Mouse (Mus musculus) heart, postnatal 10 days (tissue): ENCODE results near the gene Kpna3. TPM values are rescaled to one million over a fixed set of nuclear protein-coding genes. Genes with fewer than 3 reads are reported as not detected.

Experiments used
- DNase-seq, 2 experiments: peaks; one replicate each; pipeline ENCODE4 v3.0.0; 2021
- intact Hi-C: fragments of 180-260 bp; cut with DNase I; formaldehyde crosslinking; loops from one replicate; pipeline ENCODE4 v1.15.1; 2025
- total RNA-seq, 2 experiments: library from RNA; stranded (reverse); gene quantifications; 2 replicates each; pipeline ENCODE4 v1.2.3; 2021

Gene Kpna3
- total RNA-seq, 2 experiments from 2014 or later: 37.7 to 47.8 TPM

GRCm38 (mm10) chr14:61404941-61405340 lies 34.7 kb downstream of the Kpna3 start:
- DNase-seq: no peak
- intact Hi-C loops: no loop called here

- DNase-seq: no peak
- intact Hi-C loops: loop anchor here (5.0 kb wide), 1 partner anchor 38 kb away; no protein-coding TSS in a partner anchor
Measured at GRCm38 (mm10) chr14:61394745-61395144, 44.9 kb downstream of the Kpna3 start.

GRCm38 (mm10) chr14:61390586-61390985 lies 49.1 kb downstream of the Kpna3 start:
- intact Hi-C loops: no loop called here
- no peak for DNase-seq

- DNase-seq: no peak
- intact Hi-C loops: no loop called here
Measured at GRCm38 (mm10) chr14:61367290-61367689, 72.4 kb downstream of the Kpna3 start.

- intact Hi-C loops: no loop called here
Measured at GRCm38 (mm10) chr14:61364656-61365055, 75.0 kb downstream of the Kpna3 start.

GRCm38 (mm10) chr14:61363734-61364133 lies 75.9 kb downstream of the Kpna3 start:
- intact Hi-C loops: no loop called here
- no peak for DNase-seq

More at GRCm38 (mm10) chr14:61364656-61365055, 75.0 kb downstream of the Kpna3 start:
- no peak for DNase-seq

- intact Hi-C loops: no loop called here
- no peak for DNase-seq
Measured at GRCm38 (mm10) chr14:61362268-61362667, 77.4 kb downstream of the Kpna3 start.

- DNase-seq: no peak
- intact Hi-C loops: no loop called here
Measured at GRCm38 (mm10) chr14:61360981-61361511, 78.6 kb downstream of the Kpna3 start.

- DNase-seq: peak; percentile 94
- intact Hi-C loops: no loop called here
Measured at GRCm38 (mm10) chr14:61360131-61360980, 79.3 kb downstream of the Kpna3 start, which contains the start of gene Ebpl. TSS of gene Ebpl (minus strand) at chr14:61360439.

- peak; percentile 24 to 25 for DNase-seq
- intact Hi-C loops: no loop called here
Measured at GRCm38 (mm10) chr14:61354251-61355235, 85.1 kb downstream of the Kpna3 start.

GRCm38 (mm10) chr14:61350808-61351207 lies 88.9 kb downstream of the Kpna3 start:
- no peak for DNase-seq
- intact Hi-C loops: no loop called here

- no peak for DNase-seq
- intact Hi-C loops: no loop called here
Measured at GRCm38 (mm10) chr14:61349876-61350275, 89.8 kb downstream of the Kpna3 start.

- intact Hi-C loops: no loop called here
- peak; percentile 31 to 32 for DNase-seq
Measured at GRCm38 (mm10) chr14:61346827-61347698, 92.6 kb downstream of the Kpna3 start.

GRCm38 (mm10) chr14:61344590-61344989 lies 95.1 kb downstream of the Kpna3 start:
- intact Hi-C loops: loop anchor here (5.0 kb wide), 1 partner anchor 1113 kb away; the partner anchor contains the start of gene Gucy1b2
- no peak for DNase-seq

- no peak for DNase-seq
- intact Hi-C loops: no loop called here
Measured at GRCm38 (mm10) chr14:61339381-61339780, 100.3 kb downstream of the Kpna3 start.

- peak; percentile 86 to 93 for DNase-seq
- intact Hi-C loops: loop anchor here (1.0 to 2.0 kb wide), 2 partner anchors 108 to 167 kb away; partner anchors contain the start of gene Kpna3
Measured at GRCm38 (mm10) chr14:61330996-61331561, 108.6 kb downstream of the Kpna3 start.

- DNase-seq: no peak
- intact Hi-C loops: loop anchor here (2.0 kb wide), 1 partner anchor 108 kb away; the partner anchor contains the start of gene Kpna3
Measured at GRCm38 (mm10) chr14:61330591-61330990, 109.1 kb downstream of the Kpna3 start.

GRCm38 (mm10) chr14:61327618-61328450 lies 111.8 kb downstream of the Kpna3 start:
- peak; percentile 85 to 86 for DNase-seq
- intact Hi-C loops: no loop called here
